Mouse (Mus musculus): ENCODE results near the gene Zbtb11. TPM values are rescaled to one million over a fixed set of nuclear protein-coding genes. Genes with fewer than 3 reads are reported as not detected.
A peak's percentile ranks its signal among the peaks of the same experiment; 100 is the strongest.

The Zbtb11 gene
- total RNA-seq, 2 experiments from 2014 or later = 9.3 to 9.6 TPM

DNA sequence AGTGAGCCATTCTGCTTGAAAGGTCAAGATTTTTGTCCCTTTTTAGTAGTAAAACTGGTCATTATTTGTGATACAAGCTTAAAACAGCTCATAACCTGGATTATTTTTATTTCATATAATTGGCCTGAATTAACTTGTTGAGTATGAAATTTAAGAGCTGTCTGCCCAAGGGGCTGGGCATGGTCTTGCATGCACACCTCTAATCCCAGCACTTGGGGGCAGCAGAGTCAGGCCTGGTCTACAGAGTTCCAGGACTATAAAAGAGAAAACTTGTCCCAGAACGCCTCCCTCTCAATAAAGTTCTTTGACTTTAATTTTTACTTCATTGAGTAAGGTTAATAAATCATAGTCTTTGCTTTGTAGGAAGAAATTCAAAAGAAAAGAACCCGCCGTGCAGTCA, 4.5 kb upstream of the Zbtb11 start:
- no peak for DNase-seq

DNA sequence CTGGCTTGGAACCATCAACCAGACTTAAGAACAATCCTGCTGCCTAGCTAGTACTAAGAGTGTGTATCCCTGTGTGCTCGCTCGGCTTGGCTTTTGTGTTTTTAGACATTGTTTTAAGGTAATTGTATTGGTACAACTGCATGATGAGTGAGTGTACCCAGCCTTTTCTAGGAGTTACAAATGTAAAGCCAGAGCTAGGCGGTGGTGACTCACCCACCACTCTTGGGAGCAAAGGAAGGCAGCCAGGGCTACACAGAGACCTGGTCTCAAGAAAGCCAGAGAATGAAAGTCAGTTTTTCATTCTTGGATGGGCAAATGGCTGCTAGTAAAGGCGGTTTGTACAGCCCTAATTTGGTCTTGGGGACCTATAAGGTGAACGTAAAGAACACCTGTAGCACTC, 3.3 kb upstream of the Zbtb11 start:
- DNase-seq = no peak

DNA sequence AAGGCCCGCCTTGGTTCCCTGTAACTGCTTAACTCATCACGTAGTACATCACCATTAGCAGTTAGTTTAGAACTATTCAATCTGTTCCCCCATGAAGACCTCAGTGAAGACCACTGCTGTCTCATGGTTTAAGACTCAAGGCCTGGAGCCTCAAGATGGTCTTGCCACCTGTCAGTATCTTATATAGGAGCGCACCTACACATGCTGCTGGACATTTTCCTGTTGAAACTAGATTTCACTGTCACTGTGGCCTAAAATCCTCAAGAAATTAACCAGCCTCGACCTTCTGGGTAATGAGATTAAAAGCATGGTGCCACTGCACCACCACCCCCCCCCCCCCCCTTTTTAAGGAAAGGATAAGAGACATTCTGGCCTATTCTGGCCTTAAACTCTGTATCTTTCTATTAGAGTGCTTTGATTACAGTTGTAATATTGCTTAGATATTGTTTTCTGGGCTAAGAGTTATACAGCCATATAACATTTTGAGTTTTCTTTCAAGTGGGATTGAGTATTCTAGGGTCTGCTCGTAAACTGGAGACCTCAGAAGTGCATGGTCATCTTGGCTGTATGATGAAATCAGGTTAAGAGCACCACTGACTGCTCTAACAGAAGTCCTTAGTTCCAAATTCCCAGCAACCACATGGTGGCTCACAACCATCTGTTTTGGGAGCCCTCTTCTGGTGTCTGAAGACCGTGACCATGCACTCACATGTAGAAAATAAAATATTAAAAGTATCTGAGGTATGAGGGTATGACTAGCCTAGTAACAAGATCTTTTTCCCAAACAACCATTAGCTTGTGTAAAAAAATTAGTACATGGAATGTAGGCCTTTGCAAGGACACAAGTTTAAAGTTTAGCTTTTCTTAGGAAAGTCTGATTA, 1.7 kb upstream of the Zbtb11 start:
- DNase-seq = no peak

DNA sequence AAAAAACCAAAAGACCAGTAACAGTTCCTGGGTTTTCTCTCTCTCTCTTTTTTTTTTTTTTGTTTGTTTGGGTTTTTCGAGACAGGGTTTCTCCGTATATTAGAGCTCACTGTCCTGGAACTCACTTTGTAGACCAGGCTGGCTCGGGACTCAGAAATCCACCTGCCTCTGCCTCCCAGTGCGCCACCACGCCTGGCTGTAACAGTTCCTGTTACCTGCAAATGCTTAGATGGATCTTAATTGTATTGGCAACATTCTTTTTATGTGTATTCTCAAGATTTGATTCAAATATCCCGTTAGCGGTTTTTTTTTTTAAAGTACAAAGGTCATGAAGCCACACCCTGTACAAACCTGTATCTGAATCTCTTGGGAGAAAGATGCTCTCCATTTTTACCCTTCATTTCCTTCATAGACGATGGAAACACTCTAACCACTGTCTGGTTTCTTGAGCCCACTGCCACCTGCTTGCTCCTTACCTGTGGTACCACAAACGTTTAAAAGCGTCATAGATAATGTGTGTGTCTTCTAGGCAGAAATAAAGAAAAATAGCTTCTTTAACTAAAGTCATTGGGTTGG, 969 bp upstream of the Zbtb11 start:
- DNase-seq = no peak

DNA sequence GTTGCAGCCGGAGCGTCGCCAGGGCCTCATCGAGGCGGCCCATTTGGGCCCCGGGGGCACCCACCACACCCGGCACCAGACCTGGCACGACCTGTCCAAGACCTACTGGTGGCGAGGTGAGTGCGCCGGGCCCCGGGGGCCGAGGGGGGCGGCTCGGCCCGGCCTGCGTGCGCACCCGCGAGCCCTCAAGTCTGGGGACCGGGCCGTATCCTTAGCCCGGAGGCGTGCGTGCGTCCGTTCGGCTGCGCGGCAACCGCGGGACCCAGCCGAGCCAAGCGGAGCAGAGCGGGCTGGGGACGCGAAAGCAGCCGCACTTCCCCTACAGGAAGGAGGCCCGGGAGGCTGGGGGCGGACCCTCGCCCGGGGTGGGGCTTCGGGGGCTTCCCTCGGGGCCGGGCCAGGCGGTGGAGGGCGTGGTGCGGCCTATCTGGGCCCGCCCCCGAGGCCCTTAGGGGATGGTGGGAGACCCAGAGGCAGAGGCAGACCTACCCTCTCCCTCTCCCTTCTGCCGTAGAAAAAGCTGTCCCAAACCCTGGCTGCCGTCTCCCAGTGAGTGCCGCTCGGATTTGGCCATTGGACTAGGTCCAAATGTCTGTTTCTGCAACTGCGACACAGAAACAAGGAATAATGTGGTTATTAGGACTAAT, 696 bp downstream of the Zbtb11 start:
- DNase-seq = peak; percentile 94

DNA sequence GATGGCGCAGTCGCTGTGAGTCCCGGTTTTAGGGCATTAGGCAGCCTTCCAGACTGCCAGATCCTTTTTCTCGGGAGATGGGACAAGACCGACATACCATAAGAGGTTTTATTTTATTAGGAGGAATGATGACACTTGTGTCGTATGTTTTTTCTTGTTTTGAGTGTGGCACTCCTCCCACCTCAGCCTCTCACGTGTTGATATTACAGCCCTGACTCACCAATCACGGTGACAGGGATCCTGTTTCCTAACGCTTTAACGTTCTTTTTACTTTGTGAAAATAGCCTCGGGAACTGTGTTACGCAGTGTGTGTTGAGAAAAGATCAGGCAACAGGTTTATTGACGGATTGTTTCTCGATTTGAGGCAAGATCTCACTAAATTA, 1.2 kb downstream of the Zbtb11 start:
- DNase-seq = peak; percentile 16

DNA sequence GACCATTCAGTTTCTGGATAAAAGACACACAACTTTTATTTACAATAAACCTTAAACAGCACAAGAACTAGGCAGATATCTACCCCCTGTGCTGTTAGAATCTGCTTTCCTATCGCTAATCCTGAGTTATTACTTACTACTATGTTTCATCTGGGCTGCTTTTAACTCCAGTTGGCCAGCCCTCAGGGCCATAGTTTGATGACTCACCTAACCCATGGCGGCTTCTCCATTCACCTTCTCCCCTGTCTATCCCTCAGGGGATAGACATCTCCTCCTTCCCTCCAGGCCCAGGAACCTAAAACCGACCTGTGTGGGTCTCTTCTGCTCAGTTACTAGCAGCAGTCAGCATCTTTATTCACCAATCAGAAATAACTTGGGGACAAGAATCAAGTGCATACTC, 12.3 kb downstream of the Zbtb11 start:
- DNase-seq = no peak

DNA sequence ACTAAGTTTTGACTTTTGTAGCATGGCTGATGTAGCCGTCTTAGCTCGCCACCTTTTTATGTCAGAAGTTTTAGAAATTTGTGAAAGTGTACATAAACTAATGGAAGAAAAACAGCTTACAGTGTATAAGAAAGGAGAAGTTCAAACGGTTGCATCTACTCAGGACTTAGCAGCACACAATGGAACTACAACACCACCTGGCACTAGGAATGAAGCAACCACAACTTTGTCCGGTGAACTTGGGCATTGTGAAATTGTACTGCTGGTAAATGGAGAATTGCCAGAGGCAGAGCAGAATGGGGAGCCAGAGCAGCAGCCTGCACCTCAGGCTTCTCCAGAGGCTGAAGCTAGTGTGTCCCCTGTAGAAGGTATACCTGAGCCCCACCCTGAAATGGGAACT, 16.6 kb downstream of the Zbtb11 start:
- no peak for DNase-seq

DNA sequence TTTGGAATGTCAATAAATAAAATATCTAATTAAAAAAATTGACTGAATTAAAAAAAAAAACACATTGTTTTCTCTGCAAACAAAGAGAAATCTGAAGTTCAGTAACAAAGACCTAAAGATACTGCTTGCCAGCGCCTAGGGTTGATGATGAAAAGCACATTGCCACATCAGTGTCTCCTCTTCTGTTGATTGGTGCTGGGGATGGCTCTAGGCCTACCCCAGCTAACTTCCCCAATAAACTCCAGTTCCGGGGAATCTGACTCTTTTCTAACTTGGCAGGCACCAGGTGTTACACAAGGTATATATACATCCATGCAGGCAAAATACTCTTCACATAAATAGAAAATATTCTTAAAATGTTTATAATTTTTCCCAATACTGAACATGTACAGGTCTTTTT, 20.6 kb downstream of the Zbtb11 start:
- no peak for DNase-seq

DNA sequence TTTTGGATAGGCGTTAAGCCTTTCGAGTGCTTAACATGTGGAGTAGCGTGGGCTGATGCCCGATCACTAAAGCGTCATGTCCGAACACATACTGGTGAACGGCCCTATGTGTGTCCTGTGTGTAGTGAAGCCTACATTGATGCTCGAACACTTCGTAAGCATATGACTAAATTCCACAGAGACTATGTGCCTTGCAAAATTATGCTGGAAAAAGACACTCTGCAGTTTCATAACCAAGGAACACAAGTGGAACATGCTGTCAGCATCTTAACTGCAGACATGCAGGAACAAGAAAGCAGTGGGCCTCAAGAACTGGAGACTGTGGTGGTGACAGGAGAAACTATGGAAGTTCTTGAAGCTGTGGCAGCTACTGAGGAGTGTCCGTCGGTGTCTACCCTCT, 33.1 kb downstream of the Zbtb11 start:
- DNase-seq = no peak

DNA sequence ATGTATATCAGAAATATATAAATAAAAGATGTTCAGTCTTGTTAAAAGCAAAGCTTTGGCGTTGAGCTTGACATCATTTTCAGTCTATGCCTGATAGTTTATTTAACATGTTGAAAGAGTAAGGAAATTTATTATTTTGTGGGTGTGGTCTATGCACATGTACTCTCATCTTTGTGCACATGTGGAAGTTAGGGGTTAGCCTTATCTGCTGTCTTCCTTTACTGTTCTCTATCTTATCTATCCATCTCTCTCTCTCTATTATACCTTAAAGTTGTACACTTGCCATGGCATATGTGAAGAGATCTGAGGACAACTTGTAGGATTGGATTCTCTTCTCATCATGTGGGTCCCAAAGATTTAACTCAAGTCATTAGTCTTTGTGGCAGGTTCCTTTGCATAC, 35.2 kb downstream of the Zbtb11 start:
- DNase-seq = no peak

DNA sequence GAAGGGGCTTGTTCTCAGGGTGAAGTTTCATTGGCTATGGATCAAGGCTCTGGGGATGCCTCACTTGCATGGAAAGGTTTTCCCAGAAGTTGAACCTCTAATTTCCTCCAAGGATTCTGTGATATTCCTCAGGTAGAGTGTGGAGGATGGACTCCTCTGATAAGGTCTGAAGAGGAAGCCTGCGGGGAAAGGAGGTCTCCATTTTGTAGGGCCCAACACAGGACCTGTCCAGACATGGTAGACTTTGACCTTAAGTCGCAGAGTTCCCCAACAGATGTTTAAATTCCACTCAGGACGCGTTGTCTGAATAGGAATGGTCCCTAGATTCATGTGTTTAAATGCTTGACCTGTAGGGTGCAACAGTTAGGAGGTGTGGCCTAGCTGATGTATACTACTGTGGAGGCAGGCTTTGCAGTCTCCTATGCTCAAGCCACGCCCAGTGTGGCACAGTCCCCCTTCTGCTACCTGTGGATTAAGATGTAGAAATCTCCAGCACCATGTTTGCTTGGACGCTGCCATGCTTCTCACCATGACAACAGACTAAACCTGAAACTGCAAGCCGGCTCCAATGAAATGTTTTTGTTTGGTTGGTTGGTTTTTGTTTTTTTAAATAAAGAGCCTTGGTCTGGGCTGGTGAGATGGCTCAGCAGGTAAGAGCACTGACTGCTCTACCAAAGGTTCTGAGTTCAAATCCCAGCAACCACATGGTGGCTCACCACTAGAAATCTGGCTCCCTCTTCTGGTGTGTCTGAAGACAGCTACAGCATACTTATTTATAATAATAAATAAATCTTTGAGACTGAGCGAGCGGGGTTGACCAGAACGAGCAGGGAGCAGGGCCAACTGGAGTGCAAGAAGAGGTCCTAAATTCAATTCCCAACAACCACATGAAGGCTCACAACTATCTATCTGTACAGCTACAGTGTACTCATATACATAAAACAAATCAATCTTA, 39.4 kb downstream of the Zbtb11 start:
- DNase-seq = no peak

DNA sequence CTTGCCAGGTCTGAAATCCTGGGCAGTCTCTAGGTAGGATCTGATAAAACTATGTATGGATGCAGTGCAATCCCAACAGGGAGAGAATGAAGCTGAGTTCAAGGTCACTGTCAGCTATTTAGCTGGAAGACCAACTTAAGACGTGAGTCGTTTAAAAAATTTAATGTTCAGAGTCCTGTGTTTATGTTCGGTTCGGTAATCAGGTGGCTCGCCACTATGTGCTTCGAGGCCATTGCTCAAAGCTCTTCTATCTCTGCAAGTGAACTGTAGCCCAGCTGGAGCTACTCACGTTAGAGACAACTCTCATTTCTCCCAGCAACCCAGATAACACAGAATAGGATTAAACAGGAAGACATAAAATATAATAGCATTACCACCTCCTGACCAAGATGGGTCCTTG, 40.4 kb downstream of the Zbtb11 start:
- no peak for DNase-seq

DNA sequence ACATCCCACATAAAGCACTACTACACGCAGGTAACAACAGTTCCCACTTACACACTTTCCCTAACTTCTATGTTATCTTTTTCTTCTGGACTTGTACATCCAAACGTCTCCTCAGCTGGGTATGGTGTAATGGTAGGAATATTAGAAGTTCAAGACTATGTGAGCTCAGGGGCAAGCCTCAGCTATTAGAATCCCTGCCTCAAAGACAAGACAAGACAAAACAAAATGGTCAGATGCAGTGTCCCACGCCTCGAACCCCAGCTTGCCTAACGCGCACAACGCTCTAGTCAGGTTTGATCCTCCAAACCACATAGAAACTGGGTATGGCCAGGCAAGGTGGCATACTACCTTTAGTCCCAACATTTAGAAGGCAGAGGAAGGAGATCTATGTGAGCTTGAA, 46.0 kb downstream of the Zbtb11 start:
- DNase-seq = no peak

DNA sequence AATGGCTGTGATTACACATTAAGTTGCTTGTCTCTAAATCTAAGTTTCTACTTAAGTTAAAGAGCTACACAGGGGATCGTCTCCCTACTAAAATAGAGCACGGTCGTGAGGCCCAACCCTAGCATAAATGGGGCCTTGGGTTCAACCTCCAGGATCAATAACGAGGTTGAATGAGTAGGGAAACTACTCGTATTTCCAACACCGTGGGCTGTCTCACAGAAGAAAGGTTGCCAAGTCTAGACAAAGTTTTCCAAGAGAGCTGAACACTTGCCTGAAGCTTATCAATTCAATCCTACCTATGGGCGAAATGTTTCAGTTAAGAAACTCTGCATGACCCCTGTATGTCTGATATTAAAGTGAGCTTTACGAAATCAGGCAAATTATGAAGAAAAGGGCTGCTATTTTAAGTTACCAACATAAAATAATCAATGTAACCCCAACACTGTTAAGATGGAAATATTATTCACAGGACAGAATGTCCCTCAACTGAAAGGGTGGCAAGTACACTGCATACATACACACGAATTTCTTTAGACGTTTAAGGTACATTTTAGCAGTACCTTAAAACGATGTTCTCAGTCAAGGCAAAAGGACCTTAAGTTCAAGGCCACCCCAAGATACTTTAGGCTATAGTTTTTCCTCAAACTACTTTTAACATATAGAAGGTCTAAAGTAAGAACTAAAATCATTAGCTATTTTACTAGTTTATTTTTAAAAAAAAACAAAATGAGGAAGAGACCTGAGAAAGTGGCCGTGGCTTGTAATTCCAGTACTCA, 54.4 kb downstream of the Zbtb11 start:
- no peak for DNase-seq

DNA sequence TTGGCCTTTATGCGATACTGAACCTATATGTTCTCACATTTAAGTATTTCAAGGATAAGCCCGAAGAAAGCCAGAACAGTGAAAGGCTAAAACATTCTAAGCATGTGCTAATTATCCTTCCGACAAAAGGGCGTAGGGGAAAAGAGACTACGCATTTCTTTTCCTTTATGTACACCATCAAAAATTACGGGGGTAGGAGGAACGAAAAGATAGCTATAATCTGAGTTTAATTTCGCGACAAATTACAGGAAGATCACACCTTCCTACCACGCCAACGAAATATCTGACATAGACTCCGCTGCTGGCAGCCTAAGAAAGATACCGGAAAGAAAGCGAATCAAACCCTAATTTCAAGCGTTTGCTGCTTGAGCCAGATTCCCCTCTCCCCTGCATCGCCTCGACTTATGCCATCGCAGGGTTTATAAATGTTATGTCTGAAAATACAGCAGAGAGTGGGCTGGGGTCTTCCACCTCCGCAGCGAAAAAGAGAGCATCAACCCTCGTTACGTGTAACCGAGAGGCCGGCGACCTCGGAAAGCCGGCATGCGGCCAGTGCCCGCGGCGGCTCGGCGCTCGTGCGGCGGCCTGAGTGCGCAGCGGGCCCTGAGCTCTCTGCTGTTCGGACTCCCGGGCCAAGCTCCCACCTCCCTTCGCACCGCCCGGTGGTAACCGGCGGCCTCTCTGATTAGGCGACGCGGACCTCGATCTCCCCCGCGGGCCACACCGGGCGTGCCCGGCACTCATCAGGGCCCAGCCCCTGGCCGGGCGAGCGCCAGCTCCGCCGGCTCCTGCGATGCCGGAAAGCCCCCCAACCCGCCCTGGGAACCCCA, 55.3 kb downstream of the Zbtb11 start:
- no peak for DNase-seq

DNA sequence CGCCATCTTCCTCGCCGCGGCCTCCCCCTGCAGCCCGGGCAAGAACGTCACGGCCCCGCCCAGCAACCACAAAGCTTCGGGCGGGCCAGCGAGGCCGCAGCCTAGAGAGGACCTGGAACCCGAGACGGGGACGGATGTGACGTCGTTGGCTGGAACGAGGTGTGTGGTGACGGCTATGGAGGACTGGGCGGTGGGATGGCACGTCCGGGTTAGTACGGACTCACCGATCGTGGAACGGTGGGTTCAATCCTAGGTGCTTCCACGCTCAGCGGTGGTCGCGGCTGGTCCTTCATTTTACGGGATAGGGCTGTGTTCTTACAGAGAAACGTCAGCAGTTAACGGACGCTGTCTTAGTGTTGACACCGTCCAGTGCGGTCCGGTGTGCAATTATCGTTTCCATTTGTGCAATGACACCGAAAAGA, 56.0 kb downstream of the Zbtb11 start, which contains the start of gene Pcnp:
Pcnp (minus strand) TSS at position 79 of the 422 bp plus-strand sequence.
- peak; percentile 97 for DNase-seq

DNA sequence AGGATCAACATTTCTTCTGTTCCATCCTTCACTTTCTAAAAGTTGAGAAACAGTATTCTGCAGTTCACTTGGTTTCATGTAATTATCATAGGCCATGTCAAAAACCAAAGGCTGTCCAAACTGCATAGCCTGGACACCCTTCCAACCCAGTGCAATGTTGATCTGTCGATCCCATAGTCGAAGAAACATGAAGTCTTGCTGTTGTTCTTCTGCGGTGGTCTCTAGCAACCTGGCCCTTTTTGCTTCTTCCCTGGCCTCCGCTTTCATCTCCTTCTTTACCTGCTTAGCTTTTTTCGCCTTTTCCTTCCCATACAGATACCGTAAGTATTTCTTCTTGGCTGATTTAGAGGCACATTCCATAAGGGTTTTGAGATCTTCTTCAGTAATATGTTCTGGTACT, 60.9 kb downstream of the Zbtb11 start:
- DNase-seq = no peak

DNA sequence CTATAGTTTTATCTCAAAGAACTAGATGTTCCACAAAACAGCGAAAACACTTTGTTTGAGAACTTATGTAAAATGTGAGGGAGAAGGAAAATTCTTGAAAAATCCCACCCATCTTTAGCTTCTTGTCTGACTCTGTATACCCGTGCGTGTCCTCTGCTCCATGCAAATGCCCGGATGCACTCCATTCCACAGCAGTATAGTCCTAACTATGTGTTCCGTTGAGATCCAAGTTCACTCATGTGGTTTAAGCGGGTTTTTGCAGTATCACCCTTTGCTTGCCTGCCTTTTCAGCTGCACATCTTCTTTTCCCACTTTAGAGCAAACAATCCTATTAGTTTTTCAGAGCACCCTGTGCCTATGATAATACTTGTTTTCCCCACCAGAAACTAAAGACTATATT, 62.8 kb downstream of the Zbtb11 start:
- DNase-seq = no peak
